Mouse (Mus musculus) ES-Bruce4 (cell line): ENCODE measurements around the gene Tmem218.

Experiments used
- CTCF ChIP-seq: IDR thresholded peaks from one replicate; pipeline ENCODE4 v1.8.1; 2011; ENCODE audit warnings: low read depth, low read length
- EP300 ChIP-seq: IDR thresholded peaks from 2 replicates; pipeline ENCODE4 v1.6.1; 2011; ENCODE audit warnings: low read depth, low read length; ENCODE audit not compliant: insufficient read depth
- POLR2A ChIP-seq: IDR thresholded peaks from one replicate; pipeline ENCODE4 v1.8.1; 2011; ENCODE audit warnings: low read length; ENCODE audit not compliant: insufficient read depth

DNA sequence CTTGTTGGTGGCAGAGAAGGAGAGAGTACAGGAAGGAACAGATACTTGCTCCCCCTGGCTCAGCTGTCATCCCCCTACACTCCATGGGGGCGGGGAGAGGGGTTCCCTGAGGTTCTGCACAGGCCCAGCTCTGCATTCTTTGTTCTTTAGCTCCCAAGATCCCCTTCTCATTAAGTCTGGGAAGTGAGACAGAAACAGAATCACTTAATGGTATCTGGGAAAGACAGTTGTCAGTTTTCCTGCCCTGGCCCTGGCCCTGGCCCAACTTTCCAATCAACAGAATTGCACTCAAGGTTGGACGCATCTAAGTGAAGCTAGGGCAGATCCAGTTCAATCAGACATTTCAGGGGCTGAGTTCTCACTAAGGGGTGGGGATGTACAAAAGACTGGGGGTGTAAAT lies 24.8 kb upstream of the Tmem218 start:
- TF ChIP-seq EP300, result no peak
- no peak for TF ChIP-seq POLR2A
- no peak for TF ChIP-seq CTCF
